Mouse (Mus musculus) spleen, postnatal 14 days (tissue): ENCODE measurements around the gene Atp1a3.

ENCODE experiments used
- DNase-seq, 2 experiments: peaks; one replicate each; pipeline ENCODE4 v3.0.0; 2021 to 2022; ENCODE audit warnings: low spot score in 2 of 2

Atp1a3 gene

DNA sequence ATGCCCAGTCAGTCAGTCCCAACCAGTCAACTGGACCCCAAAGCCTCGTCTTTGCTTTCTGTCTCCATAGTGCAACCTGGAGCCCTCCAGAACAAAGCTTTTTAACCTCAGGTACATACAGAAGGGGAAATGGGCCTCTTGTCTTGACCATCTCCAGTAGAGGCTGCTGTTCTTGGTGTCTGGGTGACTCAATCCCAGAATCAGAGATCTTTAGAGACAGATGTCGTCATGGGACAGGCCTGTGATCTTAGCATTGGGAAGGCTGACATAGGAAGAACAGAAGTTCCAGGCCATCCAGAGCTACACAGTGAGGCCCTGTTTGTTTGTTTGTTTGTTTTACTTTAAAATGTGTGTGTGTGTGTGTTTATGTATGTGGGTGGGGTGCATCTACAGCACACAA lies 41.5 kb downstream of the Atp1a3 start:
- no peak for DNase-seq

DNA sequence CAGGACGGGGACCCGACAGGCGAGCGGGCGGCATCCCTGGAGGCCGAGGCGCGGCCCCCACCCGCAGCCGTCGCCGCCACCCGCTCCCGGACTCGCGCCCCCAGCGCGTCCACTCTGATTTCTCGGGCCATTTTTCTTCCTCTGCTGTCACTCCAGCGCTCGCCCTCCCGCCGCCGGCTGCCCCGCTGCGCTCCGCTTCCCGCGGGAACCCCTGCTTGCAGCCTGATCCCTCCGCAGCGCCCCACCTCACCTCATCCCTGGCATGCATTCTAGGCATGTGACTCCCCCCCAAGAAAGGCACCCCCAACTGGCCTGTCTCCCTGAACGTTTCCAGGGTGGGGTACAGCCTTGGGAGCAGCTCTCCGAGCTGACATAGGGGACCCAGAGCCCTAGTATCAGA lies 50.5 kb downstream of the Atp1a3 start:
- no peak for DNase-seq

DNA sequence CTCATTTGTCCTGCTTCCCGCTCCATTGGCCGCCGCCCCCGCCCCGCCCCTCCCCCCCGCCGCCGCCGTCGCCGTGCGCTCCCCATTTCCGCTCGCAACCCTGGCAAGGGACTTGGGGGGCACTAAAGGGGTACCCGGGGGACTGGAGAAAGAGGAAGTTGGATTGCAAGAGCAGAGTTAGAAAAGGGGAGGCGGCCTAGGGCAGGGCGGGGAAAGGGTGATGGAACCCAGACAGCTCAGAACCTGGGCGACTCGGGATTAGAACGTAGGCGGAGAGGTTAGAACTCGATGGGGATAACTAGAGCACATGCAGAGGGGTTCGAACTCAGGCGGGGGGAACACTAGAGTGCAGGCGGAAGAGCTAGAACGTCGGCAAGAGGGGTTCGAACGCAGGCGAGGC lies 51.3 kb downstream of the Atp1a3 start:
- peak; percentile 17 to 44 for DNase-seq

DNA sequence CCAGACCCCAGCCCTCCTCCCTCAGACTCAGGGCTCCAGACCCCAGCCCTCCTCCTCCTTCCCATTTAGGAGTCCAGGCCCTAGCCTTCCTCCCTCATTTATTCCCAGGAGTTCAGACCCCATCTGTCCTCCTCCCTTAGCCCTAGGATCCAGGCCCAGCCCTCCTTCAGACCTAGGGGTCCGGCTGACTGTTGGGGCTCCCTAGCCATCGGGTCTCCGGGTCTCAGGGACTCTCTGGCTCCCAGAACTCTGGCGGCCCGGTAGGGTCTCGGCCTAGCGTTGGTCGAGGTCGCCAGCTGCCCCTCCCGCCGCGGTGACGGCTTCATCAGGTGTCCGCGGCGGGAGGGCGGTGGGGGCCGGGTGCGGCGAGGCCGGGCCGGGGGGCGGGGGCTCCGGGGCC lies 51.8 kb downstream of the Atp1a3 start:
- no peak for DNase-seq

DNA sequence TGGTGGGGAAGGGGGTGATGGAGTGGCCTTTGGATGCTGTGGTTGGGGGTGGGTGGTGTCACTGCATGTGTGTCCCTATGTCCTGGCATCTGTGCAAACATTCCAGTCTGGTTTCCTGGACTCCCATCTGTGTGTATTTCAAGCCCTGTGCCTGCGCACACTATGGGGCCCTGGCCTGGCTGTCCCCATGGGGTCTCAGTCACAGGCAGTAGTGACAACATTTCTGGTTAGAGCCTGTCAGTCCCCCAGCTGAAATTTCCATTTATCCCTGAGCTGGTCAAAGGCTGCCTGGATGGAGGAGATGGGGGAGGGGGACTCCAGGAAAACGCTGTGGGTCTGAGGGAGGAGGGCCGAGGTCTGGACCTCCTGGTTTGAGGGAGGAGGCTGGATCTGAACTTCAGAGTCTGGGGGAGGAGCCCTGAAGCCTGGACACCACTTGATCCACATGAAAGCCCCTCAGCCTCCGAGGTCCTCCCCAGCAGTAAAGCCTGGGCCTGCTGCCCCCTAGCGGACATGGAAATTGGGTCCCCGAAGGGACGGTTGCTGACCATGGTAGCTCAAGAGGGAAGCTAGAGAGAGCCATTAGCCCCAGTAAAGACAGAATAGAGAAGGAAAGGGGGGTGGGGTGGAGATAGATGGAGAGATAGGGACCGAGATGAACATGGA lies 55.7 kb downstream of the Atp1a3 start:
- DNase-seq: peak; percentile 64 to 75

DNA sequence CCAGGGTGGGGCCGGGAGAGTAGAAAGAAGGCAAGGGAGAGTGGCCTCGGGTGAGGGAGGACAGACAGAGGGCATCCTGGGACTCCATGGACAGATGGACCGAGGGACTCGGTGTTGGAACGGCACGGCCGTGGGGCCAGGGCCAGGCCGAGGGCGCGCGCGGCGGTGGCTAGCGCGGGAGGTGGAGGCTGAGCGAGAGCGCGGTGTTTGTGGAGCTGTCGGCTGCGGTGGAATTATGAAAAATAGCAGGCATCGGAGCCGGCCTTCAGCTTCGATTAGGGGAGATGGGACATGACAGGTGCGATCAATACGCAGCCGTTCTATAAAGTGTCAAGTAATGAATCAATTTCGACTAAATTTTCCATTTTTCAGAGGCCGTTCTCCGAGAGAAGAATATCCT lies 57.0 kb downstream of the Atp1a3 start:
- no peak for DNase-seq

DNA sequence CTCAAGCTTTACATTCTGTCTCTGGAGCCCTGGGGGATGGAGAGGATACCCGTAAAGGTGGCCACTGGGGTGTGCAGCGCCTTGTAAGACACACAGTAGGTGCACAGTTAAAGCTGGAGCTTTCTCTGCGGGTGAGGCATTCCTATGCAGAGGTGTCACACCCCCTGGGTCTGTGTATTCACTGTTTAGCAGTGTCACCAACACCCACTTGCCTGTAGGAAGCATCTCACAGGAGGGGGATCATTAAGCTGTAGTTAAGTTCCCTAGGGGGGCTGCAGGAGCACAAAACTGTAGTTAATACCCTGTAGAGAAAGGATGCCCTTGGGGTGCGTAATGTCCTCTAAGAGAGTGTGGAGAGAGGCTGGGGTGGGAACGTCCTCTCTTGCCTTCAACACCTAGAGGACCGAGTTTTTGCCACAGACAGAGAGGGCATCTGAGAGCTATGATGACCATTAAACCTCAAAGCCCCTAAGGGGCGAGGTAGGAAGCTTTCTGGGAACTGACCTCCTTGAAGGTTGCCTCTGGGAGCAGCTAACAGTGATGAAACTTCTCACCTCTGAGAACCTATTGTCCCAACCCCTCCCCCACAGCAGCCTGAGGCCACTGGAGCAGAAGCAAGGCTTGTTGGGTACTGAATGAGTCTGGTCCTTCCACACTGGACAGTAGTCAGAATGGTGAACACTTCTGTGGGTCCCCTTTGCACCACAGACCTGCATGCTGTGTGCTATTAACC lies 58.3 kb downstream of the Atp1a3 start:
- no peak for DNase-seq

DNA sequence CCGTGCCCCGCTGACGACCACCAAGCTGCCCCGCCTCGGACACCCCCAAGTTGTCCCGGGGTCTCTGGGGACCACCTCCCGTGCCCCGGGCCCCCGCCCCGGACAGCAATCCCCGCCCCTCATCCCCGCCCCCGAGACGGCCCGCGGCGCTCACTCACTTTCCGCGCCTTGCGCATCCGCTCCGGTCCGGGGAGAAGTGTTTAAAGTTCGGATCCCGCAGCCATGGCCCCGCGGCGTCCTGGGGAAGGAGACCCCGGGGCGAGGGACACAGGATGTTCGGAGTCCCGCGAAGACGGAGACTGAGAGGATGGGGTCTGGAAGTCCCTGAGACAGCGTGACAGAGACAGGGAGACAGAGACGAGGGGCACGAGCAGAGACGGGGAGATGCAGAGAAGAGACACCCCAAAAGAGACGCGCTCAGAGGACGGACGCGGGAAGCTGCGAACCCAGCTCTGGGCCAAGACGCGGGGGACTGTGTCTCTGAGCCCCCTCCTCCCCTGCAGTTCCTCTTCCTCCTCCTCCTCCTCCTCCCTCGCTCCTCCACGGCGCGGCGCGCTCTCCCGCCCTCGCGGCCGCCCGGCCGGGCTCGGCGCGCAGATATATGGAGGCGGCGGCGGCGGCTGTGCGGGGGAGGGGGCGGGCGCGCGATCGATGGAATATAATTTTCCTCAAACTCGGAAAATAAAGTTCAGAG lies 61.4 kb downstream of the Atp1a3 start, which contains the start of gene Gm4881:
Gene Gm4881 (minus strand): TSS at position 238 of the 694 bp plus-strand sequence.
- no peak for DNase-seq

DNA sequence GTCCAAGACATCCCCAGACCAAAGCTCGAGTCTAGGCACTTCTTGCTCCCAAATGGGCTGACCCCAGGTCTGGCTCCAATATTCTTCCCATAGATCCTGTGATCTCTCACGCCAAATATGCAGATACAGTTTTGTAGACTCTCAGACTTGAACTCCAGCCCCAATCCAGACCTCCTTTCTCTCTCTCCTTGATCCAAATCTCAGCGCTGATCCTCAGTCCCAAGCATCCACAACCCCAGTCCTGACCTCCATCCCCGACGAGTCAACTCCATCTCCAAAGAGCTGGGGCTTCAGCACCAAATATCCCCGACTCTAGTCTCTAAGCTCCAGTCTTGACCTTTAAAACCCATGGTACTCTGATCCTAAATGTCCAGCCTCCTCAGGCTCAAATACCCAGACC lies 62.1 kb downstream of the Atp1a3 start:
- no peak for DNase-seq

DNA sequence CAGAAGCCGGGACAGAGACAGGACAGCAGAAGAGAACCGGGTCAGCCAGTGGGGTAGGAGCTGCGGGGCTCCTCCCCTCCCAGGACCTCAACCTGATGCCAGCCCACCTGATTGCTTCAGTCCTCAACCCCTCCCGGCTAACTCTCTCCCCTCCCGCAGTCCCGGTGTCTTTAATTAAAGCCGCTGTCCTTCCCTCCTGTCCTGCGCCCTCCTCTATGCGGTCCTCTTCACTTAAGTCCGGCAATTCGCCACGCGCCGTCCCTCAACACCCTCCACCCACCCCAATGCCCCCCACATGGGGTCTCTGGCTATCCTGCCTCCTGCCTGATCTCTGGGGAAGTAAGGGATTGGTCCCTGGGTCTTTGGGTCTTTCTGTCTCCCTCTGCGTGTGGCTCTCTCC lies 74.1 kb downstream of the Atp1a3 start:
- DNase-seq: no peak

DNA sequence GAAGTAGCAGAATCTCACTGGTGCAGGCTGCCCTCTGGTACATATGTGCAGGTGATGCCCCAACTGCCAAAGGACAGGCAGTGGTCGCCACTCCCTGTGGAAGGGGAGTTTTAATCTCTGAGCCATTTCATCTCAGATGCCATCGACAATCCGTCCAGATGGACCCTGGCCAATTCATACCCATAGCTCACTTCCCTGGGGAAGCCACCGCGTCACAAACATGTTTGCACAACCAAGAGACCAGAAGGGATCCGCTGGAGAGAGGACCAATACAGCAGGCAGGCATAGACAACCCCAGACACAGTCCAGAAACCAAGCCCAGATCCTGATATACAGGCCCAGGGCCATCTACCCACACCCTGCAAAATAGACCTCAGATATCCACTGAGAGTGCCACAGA lies 75.3 kb downstream of the Atp1a3 start:
- no peak for DNase-seq
